Mouse (Mus musculus) stomach, postnatal 0 days (tissue): ENCODE measurements around the gene Col4a5.

Experiments
- CTCF ChIP-seq: IDR thresholded peaks from 2 replicates; pipeline ENCODE4 v1.5.1; 2016; ENCODE audit warnings: antibody characterized with exemption, low read depth, mild to moderate bottlenecking, moderate library complexity
- EP300 ChIP-seq: optimal IDR thresholded peaks from 2 replicates; pipeline ENCODE3; 2016; ENCODE audit warnings: antibody characterized with exemption

- TF ChIP-seq CTCF = no peak
- no peak for TF ChIP-seq EP300
These were observed 246.5 kb downstream of the Col4a5 start for GRCm38 (mm10) chrX:141721725-141722124.
